Mouse (Mus musculus): ENCODE results near the gene Ctdspl.

DNA sequence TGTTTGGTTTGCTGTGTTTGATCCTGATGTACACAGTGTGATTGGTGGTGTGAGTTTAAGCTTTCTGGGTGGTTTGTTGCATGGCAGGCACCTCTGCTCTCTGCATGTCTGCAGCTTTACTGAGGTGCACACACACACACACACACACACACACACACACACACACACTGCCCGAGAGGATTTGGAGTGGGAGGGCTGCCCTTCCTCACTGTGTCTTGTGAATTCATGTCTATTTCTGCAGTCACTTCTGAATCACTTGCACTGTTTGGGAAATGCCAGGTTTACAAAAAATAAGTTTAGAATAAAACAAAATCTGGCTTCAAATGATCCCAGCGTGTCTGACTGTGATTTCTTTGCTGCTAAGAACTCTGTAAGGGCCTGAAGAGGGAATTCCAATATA, 25.6 kb upstream of the Ctdspl start:
- TF ChIP-seq POLR2A (IDR thresholded peaks at IDR 0.05; ENCODE audit: low read depth, low read length) = no peak
- no peak for TF ChIP-seq CTCF (IDR thresholded peaks at IDR 0.05; ENCODE audit: extremely low read depth, insufficient read length, insufficient replicate concordance, low read depth, low read length)

All from small intestine, adult 2 months (tissue).